21 mouse cellular contexts compared by ENCODE assay signal in genomic region chr13:111265231-111266000, GRCm38 (mm10). TPM values are rescaled to one million over a fixed set of nuclear protein-coding genes. Genes with fewer than 3 reads are reported as not detected.
A peak's percentile ranks its signal among the peaks of the same experiment; 100 is the strongest.
DNase-seq lines count a peak whose midpoint lies in the region; ATAC-seq lines count a peak whose summit lies in the region.
"Had no signal": no experiment of that assay in that cellular context is flagged by ENCODE, and none has a peak within 500 bp of the region (broad histone marks: within the 10 kb centered on the region; RNA-seq: fewer than 3 reads in every experiment).

No protein-coding gene starts in this region.

- H3K27ac ChIP-seq in heart, embryonic 11.5 days (ENCODE audit: low read depth, low read length) = 0 out of 2 replicates have a peak overlapping the region, but pooled peaks have one; percentile 24
- peak overlapping the region; percentile 65; the same call in 1 of the 2 replicates for H3K27ac ChIP-seq in lung, embryonic 15.5 days
- 0 out of 2 replicates have a peak overlapping the region, but pooled peaks have one; percentile 36 for H3K27ac ChIP-seq in embryonic facial prominence, embryonic 10.5 days (replicated peaks)
- H3K27ac ChIP-seq: hindbrain, embryonic 14.5 days; midbrain, embryonic 12.5 days; stomach, postnatal 0 days had no signal

- no peaks in the 10 kb centered on the region for H3K27me3 ChIP-seq in heart, embryonic 11.5 days (ENCODE audit: control insufficient read depth, insufficient read depth, low read length)
- H3K27me3 ChIP-seq in lung, embryonic 15.5 days = no peaks in the 10 kb centered on the region
- H3K27me3 ChIP-seq in embryonic facial prominence, embryonic 10.5 days (replicated peaks; ENCODE audit: low read depth, poor library complexity, severe bottlenecking) = no peaks in the 10 kb centered on the region
- H3K27me3 ChIP-seq: midbrain, embryonic 12.5 days; Patski had no signal

- ATAC-seq in heart, embryonic 11.5 days (replicated peaks; ENCODE audit: insufficient number of reproducible peaks, low FRiP score, low TSS enrichment) = no peak
- ATAC-seq in lung, embryonic 15.5 days (ENCODE audit: borderline replicate concordance, extremely low read depth, low FRiP score, low TSS enrichment) = no peak
- ATAC-seq: Patski had no signal

- no peak overlapping the region for H3K4me3 ChIP-seq in heart, embryonic 11.5 days (ENCODE audit: low read depth, low read length)
- no peak overlapping the region for H3K4me3 ChIP-seq in lung, embryonic 15.5 days
- no peak overlapping the region for H3K4me3 ChIP-seq in embryonic facial prominence, embryonic 10.5 days
- H3K4me3 ChIP-seq: midbrain, embryonic 12.5 days had no signal

- DNase-seq in heart, postnatal 10 days = no peak
- no peak for DNase-seq in lung, postnatal 25 days (ENCODE audit: low spot score)
- no peak for DNase-seq in embryonic facial prominence, embryonic 10.5 days (ENCODE audit: low spot score)
- peak; percentile 7 for DNase-seq in naive thymus-derived CD4-positive, alpha-beta T cell, adult 2 months (ENCODE audit: low read depth)
- DNase-seq in gastrocnemius, postnatal 14 days = no peak
- DNase-seq: cerebellum, adult 11-12 months; gastrocnemius, postnatal 36 days; kidney, adult 9 months; lung, postnatal 14 days; thymus, postnatal 25 days had no signal

- WGBS in heart, embryonic 11.5 days (ENCODE audit: insufficient replicate concordance) = 64% methylated on average over 4 of the region's 4 CpGs
- 58% methylated on average over 4 of the region's 4 CpGs for WGBS in lung, embryonic 15.5 days
- 46% methylated on average over 4 of the region's 4 CpGs for WGBS in embryonic facial prominence, embryonic 10.5 days

- no peaks in the 10 kb centered on the region; the same call in 1 of the 2 replicates for H3K4me1 ChIP-seq in heart, embryonic 11.5 days (ENCODE audit: control insufficient read depth, insufficient read depth, low read length)
- peaks cover 36% of the 10 kb centered on the region for H3K4me1 ChIP-seq in lung, embryonic 15.5 days
- H3K4me1 ChIP-seq in embryonic facial prominence, embryonic 10.5 days = peaks cover 33% of the 10 kb centered on the region

- H3K4me2 ChIP-seq in heart, embryonic 11.5 days = no peak overlapping the region
- H3K4me2 ChIP-seq in lung, embryonic 15.5 days = no peak overlapping the region
- H3K4me2 ChIP-seq: hindbrain, embryonic 14.5 days; midbrain, embryonic 12.5 days had no signal

- no peaks in the 10 kb centered on the region for H3K36me3 ChIP-seq in heart, embryonic 11.5 days (ENCODE audit: control insufficient read depth, insufficient read depth, low read length)
- no peaks in the 10 kb centered on the region for H3K36me3 ChIP-seq in lung, embryonic 15.5 days
- no peaks in the 10 kb centered on the region for H3K36me3 ChIP-seq in embryonic facial prominence, embryonic 10.5 days (replicated peaks)
- H3K36me3 ChIP-seq: midbrain, embryonic 12.5 days had no signal

- no peaks in the 10 kb centered on the region for H3K9me3 ChIP-seq in heart, embryonic 11.5 days (replicated peaks; ENCODE audit: control insufficient read depth, low read length)
- H3K9me3 ChIP-seq in lung, embryonic 15.5 days = no peaks in the 10 kb centered on the region
- H3K9me3 ChIP-seq in embryonic facial prominence, embryonic 10.5 days = no peaks in the 10 kb centered on the region
- H3K9me3 ChIP-seq: midbrain, embryonic 12.5 days had no signal

- H3K9ac ChIP-seq in heart, embryonic 11.5 days (ENCODE audit: low read depth, low read length) = no peak overlapping the region
- H3K9ac ChIP-seq in lung, embryonic 15.5 days = no peak overlapping the region
- H3K9ac ChIP-seq: hindbrain, embryonic 14.5 days; midbrain, embryonic 12.5 days had no signal

- intact Hi-C loops in heart, postnatal 10 days (cut with DNase I) = no loop called here
- intact Hi-C loops in gastrocnemius, postnatal 14 days (cut with DNase I; ENCODE audit: low total_unique reads) = no loop called here

RNA-seq across cellular contexts. Expression of gene Actbl2, which starts 10.6 kb away (rescaled TPM):
- polyA plus RNA-seq in heart, embryonic 11.5 days (2014; fragmentation: Nextera tagmentation; extraction: Ambion mirVana) = not detected in 2 replicates
- not detected for total RNA-seq in heart, postnatal 10 days (2021)
- not detected in 2 replicates for polyA plus RNA-seq in lung, embryonic 15.5 days (2015; fragmentation: Nextera tagmentation; extraction: Ambion mirVana)
- polyA plus RNA-seq in embryonic facial prominence, embryonic 10.5 days (2016; fragmentation: Nextera tagmentation; extraction: Ambion mirVana) = not detected in 2 replicates
- total RNA-seq in gastrocnemius, postnatal 14 days (2021) = not detected
- total RNA-seq: common myeloid progenitor, adult 5-6 weeks; gastrocnemius, postnatal 36 days; left cerebral cortex, postnatal 36 days; liver, adult 2 months had no signal
- polyA plus RNA-seq: heart, embryonic 14.5 days; liver, adult 2 months; midbrain, embryonic 12.5 days; Patski; spleen, adult 2 months; stomach, postnatal 0 days had no signal
